Mouse (Mus musculus): ENCODE data around the gene Acsl1.

The Acsl1 gene

GRCm38 (mm10) chr8:46470792-46471781 lies at the start of gene Acsl1:
Gene Acsl1, plus strand, starts transcription at chr8:46471037.
- DNase-seq (ENCODE audit: low read depth, low spot score), result peak; percentile 98

- no peak for DNase-seq (ENCODE audit: low read depth, low spot score)
These were observed 49.3 kb upstream of the Acsl1 start for GRCm38 (mm10) chr8:46421515-46421914.

GRCm38 (mm10) chr8:46427940-46428339 lies 42.9 kb upstream of the Acsl1 start:
- no peak for DNase-seq (ENCODE audit: low read depth, low spot score)

DNA sequence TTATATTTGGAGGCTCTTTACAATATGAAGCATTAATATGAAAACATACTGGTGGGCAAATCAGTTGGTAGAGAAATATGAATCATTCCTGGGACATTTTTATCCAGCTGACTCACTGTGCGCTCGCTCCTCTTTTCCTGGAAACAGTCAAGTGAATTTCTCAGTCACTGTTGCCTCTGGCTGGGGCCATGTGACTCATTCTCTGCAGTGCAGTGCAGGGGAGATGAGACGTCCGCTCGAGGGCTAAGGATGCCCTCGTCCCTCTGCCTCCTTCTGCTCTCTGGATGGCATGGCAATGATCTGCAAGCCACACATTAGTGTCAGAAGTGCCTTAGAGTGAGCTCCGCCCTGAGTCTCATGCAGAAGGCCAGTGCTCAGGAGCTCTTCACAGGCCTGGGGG lies 41.0 kb upstream of the Acsl1 start:
- DNase-seq (ENCODE audit: low read depth, low spot score), result no peak

DNA sequence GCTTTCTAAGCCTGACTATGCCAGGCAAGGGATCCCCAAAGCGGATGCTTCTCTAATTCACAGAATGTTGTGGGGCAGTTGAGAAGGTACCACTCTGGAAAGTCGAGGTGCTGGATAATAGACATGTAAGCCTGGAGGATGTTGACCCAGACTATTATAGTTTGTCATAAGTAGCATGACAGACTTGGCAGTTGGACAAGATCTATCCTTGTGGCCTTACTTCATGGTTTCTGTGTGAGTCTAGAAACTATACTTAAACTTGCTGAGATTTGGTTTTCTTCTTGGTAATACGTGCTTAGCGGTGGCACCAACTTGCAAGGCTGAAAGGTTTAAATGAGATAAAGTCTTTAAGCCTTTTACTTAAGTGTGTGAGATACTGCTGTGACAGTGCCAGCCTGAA lies 38.9 kb upstream of the Acsl1 start:
- no peak for DNase-seq (ENCODE audit: low read depth, low spot score)

GRCm38 (mm10) chr8:46432581-46432980 lies 38.3 kb upstream of the Acsl1 start:
- DNase-seq (ENCODE audit: low read depth, low spot score), result no peak

GRCm38 (mm10) chr8:46433656-46434055 lies 37.2 kb upstream of the Acsl1 start:
- DNase-seq (ENCODE audit: low read depth, low spot score), result no peak

- no peak for DNase-seq (ENCODE audit: low read depth, low spot score)
These were observed 32.3 kb upstream of the Acsl1 start for GRCm38 (mm10) chr8:46438491-46438890.

DNA sequence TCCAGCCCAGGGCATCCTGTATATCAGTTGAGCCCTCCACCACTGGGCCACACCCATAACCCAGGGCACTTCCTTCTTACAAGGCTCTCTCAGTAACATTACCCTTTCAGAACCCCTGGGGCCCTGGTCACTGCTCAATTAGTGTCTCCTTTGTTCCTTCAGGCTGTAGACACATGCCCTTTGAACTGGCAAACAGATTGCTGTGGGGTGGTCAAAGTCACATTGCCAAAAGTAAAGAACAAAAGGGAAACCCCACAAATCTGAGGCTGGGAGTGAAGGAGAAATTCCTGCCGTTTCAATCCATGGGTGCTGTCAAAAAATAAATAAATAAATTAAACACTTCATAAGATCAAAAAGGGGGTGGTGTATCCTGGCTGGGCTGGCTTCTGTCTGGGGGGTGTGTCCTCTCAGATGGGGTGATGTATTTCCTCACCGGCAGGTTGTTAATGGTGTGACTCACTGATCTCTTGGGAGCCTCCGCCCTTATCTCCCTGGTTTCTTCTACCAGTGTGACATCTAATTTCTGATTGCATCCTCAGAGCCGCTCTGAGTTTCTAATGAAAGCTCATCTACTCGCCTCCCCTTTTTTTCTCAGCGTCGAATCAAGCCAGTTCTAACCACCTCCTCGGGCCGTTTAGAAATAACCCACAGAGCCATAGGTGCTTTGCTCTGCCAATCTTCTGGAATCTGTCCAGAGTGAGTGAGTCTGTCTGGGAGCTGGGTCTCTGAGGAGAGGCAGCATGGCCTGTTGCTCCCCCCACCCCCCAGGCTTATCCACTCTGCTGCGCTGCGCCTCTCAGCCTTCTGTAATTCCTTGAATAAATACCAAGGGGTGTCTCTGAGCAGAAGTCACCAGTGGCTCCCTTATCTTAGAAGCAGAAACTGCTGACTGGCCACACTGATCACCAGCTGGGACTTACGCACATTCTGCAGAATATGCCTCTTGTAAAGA lies 24.6 kb upstream of the Acsl1 start:
- no peak for DNase-seq (ENCODE audit: low read depth, low spot score)

- DNase-seq (ENCODE audit: low read depth, low spot score), result no peak
These were observed 23.5 kb upstream of the Acsl1 start for GRCm38 (mm10) chr8:46447334-46447733.

GRCm38 (mm10) chr8:46448606-46449005 lies 22.2 kb upstream of the Acsl1 start:
- DNase-seq (ENCODE audit: low read depth, low spot score), result no peak

GRCm38 (mm10) chr8:46449063-46449462 lies 21.8 kb upstream of the Acsl1 start:
- DNase-seq (ENCODE audit: low read depth, low spot score), result no peak

- DNase-seq (ENCODE audit: low read depth, low spot score), result no peak
These were observed 21.1 kb upstream of the Acsl1 start for GRCm38 (mm10) chr8:46449723-46450251.

GRCm38 (mm10) chr8:46458215-46458811 lies 12.5 kb upstream of the Acsl1 start:
- no peak for DNase-seq (ENCODE audit: low read depth, low spot score)

GRCm38 (mm10) chr8:46468400-46468799 lies 2.4 kb upstream of the Acsl1 start:
- DNase-seq (ENCODE audit: low read depth, low spot score), result no peak

GRCm38 (mm10) chr8:46469071-46469769 lies 1.6 kb upstream of the Acsl1 start:
- no peak for DNase-seq (ENCODE audit: low read depth, low spot score)

GRCm38 (mm10) chr8:46470091-46470791 lies 596 bp upstream of the Acsl1 start:
- DNase-seq (ENCODE audit: low read depth, low spot score), result no peak

DNA sequence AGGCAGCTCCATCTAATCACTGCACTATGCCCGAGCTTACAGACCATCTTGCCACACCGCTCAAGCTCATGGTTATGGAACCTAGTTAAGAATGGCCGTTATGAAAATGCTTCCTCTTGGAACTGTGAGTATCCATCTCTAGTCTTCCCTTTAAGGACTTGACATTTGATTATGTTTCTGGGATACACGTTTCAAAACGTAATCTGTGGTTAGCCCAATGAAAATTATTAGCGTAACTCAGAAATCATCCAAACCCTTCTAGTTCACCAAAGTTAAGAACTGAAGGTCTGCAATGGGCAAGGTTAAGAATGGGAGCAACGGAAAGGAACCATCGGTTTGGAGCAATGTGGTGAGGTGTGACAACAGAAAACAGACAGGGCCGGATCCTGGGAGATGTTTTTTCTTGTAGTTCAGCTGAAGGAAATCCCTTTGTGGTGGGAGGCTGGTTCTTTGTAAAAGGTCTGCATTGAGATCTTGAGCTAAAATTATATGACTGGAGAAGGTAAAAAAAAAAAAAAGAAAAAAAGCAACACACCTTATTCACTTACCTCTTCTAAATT lies 1.2 kb downstream of the Acsl1 start:
- DNase-seq (ENCODE audit: low read depth, low spot score), result peak; percentile 10

GRCm38 (mm10) chr8:46474120-46474519 lies 3.3 kb downstream of the Acsl1 start:
- DNase-seq (ENCODE audit: low read depth, low spot score), result no peak

GRCm38 (mm10) chr8:46474634-46475033 lies 3.8 kb downstream of the Acsl1 start:
- no peak for DNase-seq (ENCODE audit: low read depth, low spot score)
